Mouse (Mus musculus): Measurements from ENCODE around the gene Myo9b. TPM values are rescaled to one million over a fixed set of nuclear protein-coding genes. Genes with fewer than 3 reads are reported as not detected.

The Myo9b gene
- polyA plus RNA-seq, 1 experiment = 12.4 TPM

DNA sequence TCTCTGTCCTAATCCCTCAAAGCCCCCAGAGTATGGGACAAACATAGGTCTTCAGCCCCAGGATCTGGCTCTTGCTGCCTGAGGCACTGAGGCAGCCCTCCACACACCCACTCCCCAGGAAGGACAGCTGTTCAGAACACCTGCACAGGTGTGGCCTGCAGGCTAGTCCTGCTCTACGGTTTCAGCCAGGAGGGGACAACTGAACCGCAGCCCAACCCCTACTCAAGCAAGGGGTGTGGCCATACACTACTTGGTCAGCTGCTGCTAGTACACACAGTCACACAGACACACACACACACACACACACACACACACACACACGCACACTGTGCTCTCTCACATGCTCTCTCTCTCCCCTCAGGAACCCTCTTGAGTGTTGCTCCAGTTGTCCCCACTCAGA lies 111.3 kb downstream of the Myo9b start:
- no peak for DNase-seq (ENCODE audit: low spot score)

DNA sequence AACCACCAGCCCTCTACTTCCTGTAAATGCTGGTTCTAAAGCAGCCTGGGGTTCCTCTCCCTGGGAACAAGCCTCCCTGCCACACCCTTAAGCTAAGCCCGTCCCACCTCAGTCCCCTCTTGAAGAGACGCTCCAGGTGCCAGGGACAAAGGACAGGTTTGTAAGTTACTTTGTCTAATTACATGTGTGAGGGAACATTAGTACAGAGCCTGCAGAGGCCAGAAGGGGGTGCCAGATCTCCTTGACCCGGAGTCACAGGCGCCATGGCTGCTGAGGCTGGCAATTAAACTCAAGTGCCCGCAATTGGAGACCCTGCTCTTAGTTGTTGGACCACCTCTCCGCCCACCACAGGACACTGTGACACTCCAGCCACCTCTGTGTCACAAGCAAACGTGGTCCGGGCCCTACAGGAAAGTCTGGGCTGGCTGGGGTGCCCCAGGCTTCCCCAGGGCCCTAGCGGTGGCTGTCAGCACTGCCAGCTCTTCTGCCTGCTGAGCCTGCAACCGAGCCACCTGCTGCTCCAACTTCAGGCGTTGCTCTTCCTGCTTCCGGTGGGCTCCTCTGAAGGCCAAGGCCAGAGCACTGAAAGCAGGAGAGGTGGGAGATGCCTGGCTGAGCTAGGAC lies 112.8 kb downstream of the Myo9b start:
- DNase-seq (ENCODE audit: low spot score) = no peak

DNA sequence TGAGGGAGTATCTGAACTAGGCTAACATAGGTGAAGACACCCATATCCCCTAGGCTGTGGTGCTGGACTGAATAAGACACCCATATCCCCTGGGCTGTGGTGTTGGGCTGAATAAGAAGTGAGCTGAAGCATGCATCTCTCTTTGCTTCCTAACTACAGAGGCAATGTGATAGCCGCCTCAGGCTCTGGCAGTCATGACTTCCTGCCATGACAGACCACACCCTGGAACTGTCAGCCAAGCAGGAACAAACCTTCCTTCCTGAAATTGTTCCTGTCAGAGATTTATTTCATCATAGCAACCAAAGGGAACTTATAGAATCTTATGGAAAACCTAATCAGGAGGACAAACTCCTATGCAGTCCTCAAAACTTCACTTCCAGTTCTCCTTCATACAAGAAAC lies 115.8 kb downstream of the Myo9b start:
- DNase-seq (ENCODE audit: low spot score) = no peak

- no peak for DNase-seq (ENCODE audit: low spot score)
Measured at GRCm38 (mm10) chr8:71391696-71392095, 119.2 kb downstream of the Myo9b start.

- DNase-seq (ENCODE audit: low spot score) = peak; percentile 14
Measured at GRCm38 (mm10) chr8:71392391-71392790, 119.9 kb downstream of the Myo9b start.

DNA sequence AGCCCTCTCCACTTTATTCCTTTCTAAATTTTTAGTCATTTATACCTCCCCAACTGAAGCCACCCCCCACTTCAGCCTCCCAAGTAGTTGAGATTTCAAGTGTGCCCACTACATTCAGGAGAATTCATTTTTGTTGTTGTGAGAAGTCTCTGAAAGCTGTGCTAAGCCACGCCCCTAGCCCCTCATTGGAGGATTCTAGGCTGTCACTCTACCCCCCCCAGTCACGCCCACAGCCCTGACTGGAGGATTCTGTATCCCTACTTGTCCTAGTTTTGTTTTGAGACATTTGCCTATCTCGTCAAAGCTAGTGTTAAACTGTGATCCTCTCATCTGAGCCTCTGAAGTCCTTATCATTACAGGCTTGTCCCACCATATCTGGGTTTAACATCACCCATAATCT lies 120.4 kb downstream of the Myo9b start:
- peak; percentile 11 for DNase-seq (ENCODE audit: low spot score)

DNA sequence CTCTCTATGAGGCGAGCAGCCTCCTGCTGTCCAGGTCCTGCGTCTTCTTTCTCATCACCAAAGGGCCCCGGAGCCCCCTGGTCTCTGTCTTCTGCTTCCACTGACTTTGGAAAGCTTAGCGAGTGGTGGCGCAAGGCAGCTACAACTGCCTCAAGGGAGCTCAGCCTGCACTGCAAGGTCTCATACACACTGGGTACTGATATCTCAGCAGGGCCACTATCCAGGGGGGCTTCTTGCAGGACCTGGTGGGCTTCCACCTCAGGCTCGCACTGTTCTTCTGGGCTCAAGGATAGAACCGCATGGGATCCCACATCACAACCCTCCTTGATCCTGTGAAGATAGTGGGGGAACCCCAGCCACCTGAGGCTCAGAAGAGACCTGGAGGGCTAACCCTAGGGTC lies 122.0 kb downstream of the Myo9b start:
- no peak for DNase-seq (ENCODE audit: low spot score)

GRCm38 (mm10) chr8:71395071-71395470 lies 122.6 kb downstream of the Myo9b start:
- peak; percentile 18 for DNase-seq (ENCODE audit: low spot score)

DNA sequence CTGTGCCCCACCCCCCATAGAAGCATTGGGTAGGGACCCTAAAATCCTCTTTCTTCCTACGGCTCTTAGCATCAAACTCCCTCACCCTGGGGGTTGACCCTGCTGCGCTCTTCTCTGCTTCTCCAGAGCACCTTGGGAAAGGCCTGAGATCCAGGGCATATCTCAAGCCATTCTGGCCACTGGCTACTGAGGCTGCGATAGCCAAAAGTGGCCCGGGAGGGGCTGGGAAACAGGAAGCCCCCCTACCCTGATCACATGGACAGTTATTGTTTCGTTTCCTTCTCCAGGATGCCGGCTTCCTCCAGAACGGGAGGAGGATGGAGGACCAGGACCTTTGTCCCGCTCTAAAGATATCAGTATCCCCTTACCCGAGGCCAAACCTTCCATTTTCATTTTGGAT lies 123.1 kb downstream of the Myo9b start, which contains the start of gene Ushbp1:
TSS of gene Ushbp1 (minus strand) at position 174 of the 400 bp plus-strand sequence.
- peak; percentile 19 for DNase-seq (ENCODE audit: low spot score)

DNA sequence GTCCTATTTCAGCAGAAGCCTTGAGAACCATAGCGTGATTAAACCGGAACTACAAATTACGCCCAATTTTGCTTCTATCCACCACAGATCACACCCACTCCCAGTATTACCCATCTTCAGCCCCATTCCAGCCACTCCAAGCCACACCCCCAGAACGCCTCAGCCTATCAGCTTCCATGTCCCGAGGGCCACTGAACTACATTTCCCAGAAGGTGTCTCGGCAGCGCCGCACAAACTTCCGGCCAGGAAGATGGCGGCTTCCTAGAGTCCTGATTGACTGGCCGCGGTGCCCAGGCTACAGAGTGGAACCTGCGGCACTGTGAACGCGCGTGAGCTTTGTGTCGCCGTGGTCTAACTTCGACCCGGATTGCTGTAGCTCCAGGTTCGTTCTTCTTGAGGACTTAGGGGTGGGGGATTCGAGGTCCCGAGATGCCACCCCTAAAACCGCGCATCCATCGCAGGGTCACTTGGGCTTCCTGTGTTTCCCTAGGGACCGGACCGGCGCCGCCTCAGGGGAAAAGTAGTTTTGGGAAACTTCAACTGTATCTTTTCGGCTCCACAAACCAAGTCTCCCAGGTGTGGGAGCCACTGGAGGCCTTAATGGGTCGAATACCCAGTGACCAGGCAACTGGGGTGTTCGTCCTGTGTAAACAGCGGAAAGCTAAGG lies 124.3 kb downstream of the Myo9b start, which contains the start of gene Babam1:
TSS of gene Babam1 (plus strand) at position 223 of the 667 bp plus-strand sequence.
- peak; percentile 72 for DNase-seq (ENCODE audit: low spot score)

DNA sequence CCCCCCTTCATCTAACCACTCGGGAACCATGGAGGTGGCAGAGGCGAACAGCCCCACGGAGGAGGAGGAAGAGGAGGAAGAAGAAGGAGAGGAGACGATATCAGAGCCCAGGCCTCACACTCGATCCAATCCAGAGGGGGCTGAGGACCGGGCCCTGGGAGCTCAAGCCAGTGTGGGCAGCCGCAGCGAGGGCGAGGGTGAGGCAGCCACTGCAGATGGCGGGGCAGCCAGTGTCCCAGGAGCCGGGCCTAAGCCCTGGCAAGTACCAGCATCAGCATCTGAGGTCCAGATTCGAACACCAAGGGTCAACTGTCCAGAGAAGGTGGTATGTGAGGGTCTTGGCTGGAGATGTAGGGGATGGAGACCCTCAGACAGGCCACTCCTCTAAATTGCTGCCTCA lies 125.2 kb downstream of the Myo9b start:
- DNase-seq (ENCODE audit: low spot score) = peak; percentile 19

- DNase-seq (ENCODE audit: low spot score) = peak; percentile 11
Measured at GRCm38 (mm10) chr8:71400826-71401225, 128.3 kb downstream of the Myo9b start.

GRCm38 (mm10) chr8:71401454-71401853 lies 128.9 kb downstream of the Myo9b start:
- no peak for DNase-seq (ENCODE audit: low spot score)

- DNase-seq (ENCODE audit: low spot score) = no peak
Measured at GRCm38 (mm10) chr8:71402446-71402964, 130.0 kb downstream of the Myo9b start.

- DNase-seq (ENCODE audit: low spot score) = no peak
Measured at GRCm38 (mm10) chr8:71403107-71403885, 130.8 kb downstream of the Myo9b start.

- DNase-seq (ENCODE audit: low spot score) = no peak
Measured at GRCm38 (mm10) chr8:71404011-71404410, 131.5 kb downstream of the Myo9b start.

- no peak for DNase-seq (ENCODE audit: low spot score)
Measured at GRCm38 (mm10) chr8:71404951-71405351, 132.4 kb downstream of the Myo9b start.

- DNase-seq (ENCODE audit: low spot score) = peak; percentile 93
Measured at GRCm38 (mm10) chr8:71405401-71406098, 133.0 kb downstream of the Myo9b start, which contains the start of gene Ankle1. TSS of gene Ankle1 (plus strand) at chr8:71406010.

DNA sequence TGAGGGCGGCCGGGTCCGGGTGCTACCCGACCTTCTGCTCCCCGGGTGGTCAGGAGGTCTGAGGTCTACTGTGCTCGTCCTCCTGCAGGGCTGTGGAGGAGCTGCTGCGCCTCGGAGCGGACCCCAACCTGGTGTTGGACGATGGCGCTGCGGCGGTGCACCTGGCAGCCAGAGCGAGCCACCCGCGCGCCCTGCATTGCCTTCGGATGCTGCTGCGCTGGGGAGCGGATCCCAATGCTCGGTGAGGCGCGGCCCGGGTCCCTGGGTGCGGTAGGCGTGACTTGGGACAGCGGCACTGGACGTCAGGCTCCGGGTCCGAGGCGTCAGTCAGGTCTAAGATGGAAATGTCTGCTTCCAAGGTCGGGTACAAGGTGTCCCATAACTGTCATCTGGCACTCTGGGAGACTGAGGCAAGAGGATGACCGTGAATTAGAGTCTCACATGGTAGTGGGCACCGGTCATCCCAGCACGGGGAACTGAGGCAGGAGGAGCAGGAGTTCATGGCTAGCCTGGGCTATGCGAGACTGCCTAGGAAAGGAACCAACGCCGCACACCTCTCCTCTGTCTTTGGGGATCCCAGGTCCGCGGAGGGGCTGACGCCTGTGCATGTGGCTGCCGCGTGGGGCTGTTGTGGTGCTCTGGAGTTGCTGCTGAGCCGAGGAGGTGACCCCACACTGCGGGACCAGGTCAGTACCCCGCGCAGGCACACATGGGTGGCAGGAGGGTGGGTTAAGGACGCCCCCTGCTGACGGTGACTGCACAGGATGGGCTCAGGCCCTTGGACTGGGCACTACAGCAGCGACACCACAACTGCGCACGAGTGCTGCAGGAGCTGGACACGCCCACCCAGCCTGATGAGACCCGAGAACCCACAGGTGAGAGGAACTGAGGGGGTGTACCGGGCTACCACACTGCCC lies 133.8 kb downstream of the Myo9b start:
- no peak for DNase-seq (ENCODE audit: low spot score)

DNA sequence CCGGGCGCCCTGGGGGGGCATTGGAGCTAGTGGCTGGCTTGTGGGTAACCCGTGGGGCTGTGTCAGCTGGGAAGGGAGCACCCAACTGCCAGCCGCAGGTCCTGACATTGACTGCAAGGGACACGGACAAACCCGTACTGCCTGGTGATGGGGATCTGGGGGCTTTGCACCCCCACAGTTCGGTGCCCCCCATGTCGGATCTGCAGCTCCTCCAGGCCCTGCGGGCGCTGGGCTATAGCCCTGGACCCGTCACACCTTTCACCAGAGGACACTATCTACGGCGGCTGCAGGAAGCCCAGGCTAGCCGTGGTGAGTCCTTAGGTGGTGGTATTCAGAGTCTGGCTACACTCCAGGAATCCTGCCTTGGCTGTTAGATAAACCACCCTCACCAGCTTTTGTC lies 134.9 kb downstream of the Myo9b start:
- DNase-seq (ENCODE audit: low spot score) = no peak

DNA sequence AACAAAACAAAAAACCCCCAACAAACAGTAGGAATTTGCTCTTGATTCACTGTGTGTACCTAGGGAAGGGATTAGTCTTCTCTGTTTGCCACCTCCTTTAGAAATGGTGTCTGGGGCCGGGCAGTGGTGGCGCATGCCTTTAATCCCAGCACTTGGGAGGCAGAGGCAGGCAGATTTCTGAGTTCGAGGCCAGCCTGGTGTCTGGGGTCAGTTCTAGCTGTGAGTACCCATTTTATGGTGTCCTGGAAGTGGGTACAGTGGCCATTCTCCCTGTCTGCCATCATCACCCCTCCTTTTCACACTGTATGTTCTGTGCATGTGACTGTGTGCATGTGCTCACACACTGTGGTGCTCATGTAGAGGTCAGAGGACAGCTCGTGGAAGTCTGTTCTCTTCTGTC lies 135.7 kb downstream of the Myo9b start:
- no peak for DNase-seq (ENCODE audit: low spot score)

Data from urinary bladder, adult 2 months (tissue).